Mouse (Mus musculus) liver, postnatal 0 days (tissue): ENCODE results near the gene Olfr1411. TPM values are rescaled to one million over a fixed set of nuclear protein-coding genes. Genes with fewer than 3 reads are reported as not detected.

Source experiments
- ATAC-seq: fragments of 200-750 bp; cut with Nextera tagmentation; 2 replicates; pipeline ENCODE4 v1.8.0; 2017; ENCODE audit warnings: mild to moderate bottlenecking, moderate library complexity
- DNase-seq: peaks from one replicate; pipeline ENCODE4 v3.0.0-alpha.2; 2016
- H3K27ac ChIP-seq: fragments of 300-500 bp; sonication (generic); 2 replicates; pipeline ENCODE4 v1.5.1; 2014; ENCODE audit warnings: antibody characterized with exemption, moderate library complexity, mild to moderate bottlenecking, low read depth
- H3K27me3 ChIP-seq: fragments of 300-500 bp; sonication (generic); 2 replicates; pipeline ENCODE4 v1.6.1; 2014; ENCODE audit warnings: low read length, control low read depth, mixed read lengths; ENCODE audit not compliant: insufficient read depth
- H3K36me3 ChIP-seq: fragments of 300-500 bp; sonication (generic); replicated peaks from 2 replicates; pipeline ENCODE4 v1.6.1; 2014; ENCODE audit warnings: mild to moderate bottlenecking, control low read depth, low read length, moderate library complexity, mixed read lengths; ENCODE audit not compliant: insufficient read depth
- H3K4me1 ChIP-seq: fragments of 300-500 bp; sonication (generic); 2 replicates; pipeline ENCODE4 v1.6.1; 2014; ENCODE audit warnings: antibody characterized with exemption, mild to moderate bottlenecking, control low read depth; ENCODE audit not compliant: insufficient read depth
- H3K4me2 ChIP-seq: fragments of 300-500 bp; sonication (generic); 2 replicates; pipeline ENCODE4 v1.6.1; 2014; ENCODE audit warnings: low read depth, mild to moderate bottlenecking, low read length, moderate library complexity, mixed read lengths
- H3K4me3 ChIP-seq: fragments of 300-500 bp; sonication (generic); 2 replicates; pipeline ENCODE4 v1.5.1; 2014; ENCODE audit warnings: low read depth, low read length
- H3K9ac ChIP-seq: fragments of 300-500 bp; sonication (generic); replicated peaks from 2 replicates; pipeline ENCODE4 v1.6.1; 2014; ENCODE audit warnings: mild to moderate bottlenecking, moderate library complexity
- H3K9me3 ChIP-seq: fragments of 300-500 bp; sonication (generic); 2 replicates; pipeline ENCODE4 v1.6.1; 2016; ENCODE audit warnings: mild to moderate bottlenecking, control low read depth, low read length, mixed read lengths
- CTCF ChIP-seq: sonication (generic); IDR thresholded peaks from 2 replicates; pipeline ENCODE4 v1.5.1; 2016; ENCODE audit warnings: antibody characterized with exemption, low read depth
- EP300 ChIP-seq: IDR thresholded peaks from 2 replicates; pipeline ENCODE4 v1.6.1; 2016; ENCODE audit warnings: antibody characterized with exemption, low read depth, mild to moderate bottlenecking
- WGBS: fragments of 180-500 bp; shearing (Covaris S2); extraction: QIAGEN DNeasy Blood & Tissue Kit; methylation state at CpG from one replicate; pipeline ENCODE4 v1.1.7; 2014; ENCODE audit not compliant: insufficient replicate concordance; 5-methylcytosine and 5-hydroxymethylcytosine counted together
- polyA plus RNA-seq: library from polyadenylated mRNA; unstranded; fragments of >200 nt; fragmentation: Nextera tagmentation; extraction: Ambion mirVana; gene quantifications from 2 replicates; pipeline ENCODE4 v1.2.1, GENCODE M21; 2015

The Olfr1411 gene
- not detected in 2 replicates for polyA plus RNA-seq

DNA sequence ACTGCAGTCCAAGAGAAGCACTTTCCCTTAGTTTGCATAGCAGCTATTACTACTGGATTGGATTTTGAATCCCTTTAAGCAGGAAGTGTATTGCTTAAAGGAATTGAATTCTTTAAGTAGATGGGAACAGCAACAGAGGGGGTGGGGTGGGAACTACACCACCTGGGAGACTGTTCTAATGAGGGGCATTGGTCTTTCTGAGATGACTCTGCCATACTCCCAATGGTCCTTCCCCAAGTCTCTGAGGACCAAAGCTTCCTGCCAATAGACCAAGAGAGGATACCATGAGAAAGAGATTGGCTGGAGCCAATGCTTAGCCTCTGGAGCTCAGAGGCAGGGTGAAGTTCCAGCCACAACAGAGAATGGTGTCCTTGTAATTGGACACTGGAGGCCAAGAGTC lies at the start of gene Olfr1411:
Gene Olfr1411 (plus strand): TSS at position 301 of the 400 bp plus-strand sequence.
- DNase-seq (no peak), ATAC-seq (no peak)
- H3K9ac ChIP-seq = no peak within 1 kb of the TSS
- TF ChIP-seq EP300 = no peak
- no peak for TF ChIP-seq CTCF
- no peaks in the 10 kb centered on the region for H3K27me3 ChIP-seq
- H3K27ac ChIP-seq = no peak within 1 kb of the TSS
- no peak within 1 kb of the TSS for H3K4me2 ChIP-seq
- H3K4me3 ChIP-seq = no peak within 1 kb of the TSS
- H3K9me3 ChIP-seq = no peaks in the 10 kb centered on the region
- H3K36me3 ChIP-seq = no peaks in the 10 kb centered on the region
- H3K4me1 ChIP-seq = no peaks in the 10 kb centered on the region

DNA sequence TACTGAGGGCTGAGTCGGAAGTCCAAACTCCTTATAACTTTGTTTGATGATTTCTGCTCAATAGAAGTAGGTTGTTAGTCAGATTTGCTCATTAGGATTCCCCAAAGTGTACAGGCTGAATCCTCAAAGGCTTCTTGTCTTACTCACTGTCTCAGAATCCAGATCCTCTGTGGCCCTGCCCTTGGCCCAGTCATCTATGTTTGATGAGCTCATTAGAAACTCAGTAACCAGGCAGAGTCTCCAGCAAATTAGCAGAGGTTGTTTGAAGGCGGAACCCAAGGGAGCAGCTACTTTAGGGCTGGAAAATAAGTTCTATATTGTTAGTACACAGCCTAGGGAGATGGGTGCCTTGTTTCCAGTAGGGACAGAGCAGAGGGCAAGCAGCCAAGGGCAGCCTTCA lies 48.3 kb upstream of the Olfr1411 start:
- Histone ChIP-seq H3K27me3 (no peaks in the 10 kb centered on the region), H3K4me3 (no peak overlapping the region), H3K9me3 (no peaks in the 10 kb centered on the region), H3K4me2 (no peak overlapping the region), H3K9ac (no peak overlapping the region), H3K4me1 (no peaks in the 10 kb centered on the region), H3K36me3 (no peaks in the 10 kb centered on the region), H3K27ac (no peak overlapping the region)
- no peak for TF ChIP-seq EP300
- no peak for TF ChIP-seq CTCF
- 63% methylated on average over 2 of the region's 2 CpGs for WGBS
- DNase-seq (no peak), ATAC-seq (no peak)

DNA sequence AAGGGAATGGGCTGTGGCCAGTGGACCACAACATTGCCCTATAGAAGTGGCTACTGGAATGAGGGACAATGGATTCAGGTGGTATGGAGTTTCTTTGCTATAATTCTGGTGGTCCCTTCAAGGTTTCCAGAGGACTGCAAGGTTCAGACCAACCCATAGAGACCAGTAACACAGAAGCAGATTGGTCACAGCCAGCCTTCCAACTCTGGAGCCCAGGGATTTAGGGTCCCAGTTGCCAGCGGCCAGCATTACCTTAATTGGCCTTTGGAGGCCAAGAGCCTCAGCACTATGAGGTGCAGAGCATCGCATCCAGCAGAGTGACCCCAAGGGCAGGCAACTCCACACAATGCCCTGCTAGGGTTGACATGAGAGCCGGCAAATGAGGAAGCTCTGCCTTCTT lies 23.2 kb upstream of the Olfr1411 start, which contains the start of gene Olfr1413:
Gene Olfr1413 (plus strand): TSS at position 301 of the 400 bp plus-strand sequence.
- DNase-seq (no peak), ATAC-seq (no peak)
- Histone ChIP-seq H3K36me3 (no peaks in the 10 kb centered on the region), H3K9ac (no peak within 1 kb of the TSS), H3K27me3 (no peaks in the 10 kb centered on the region), H3K4me3 (no peak within 1 kb of the TSS), H3K4me2 (no peak within 1 kb of the TSS), H3K4me1 (no peaks in the 10 kb centered on the region), H3K9me3 (no peaks in the 10 kb centered on the region), H3K27ac (no peak within 1 kb of the TSS)
- 81% methylated on average over 3 of the region's 3 CpGs for WGBS
- TF ChIP-seq CTCF (no peak), EP300 (no peak)

DNA sequence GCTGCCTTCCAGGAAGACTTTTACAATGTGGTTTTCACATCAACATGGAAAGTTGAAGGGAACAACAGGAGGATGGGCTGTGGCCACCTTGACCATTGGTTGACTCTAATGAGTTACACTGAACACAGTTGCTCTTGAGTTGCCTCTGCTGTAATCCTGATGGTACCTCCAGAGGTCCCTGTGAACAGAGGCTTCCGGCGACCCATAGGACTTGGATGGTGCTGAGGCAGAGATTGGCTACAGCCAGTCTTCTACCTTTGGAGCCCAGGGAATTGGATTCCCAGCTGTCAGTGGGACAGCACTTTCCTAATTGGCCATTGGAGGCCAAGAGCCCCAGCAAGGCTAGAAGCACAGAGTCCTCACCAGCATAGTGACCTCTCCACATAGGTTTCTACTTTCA lies 8.7 kb upstream of the Olfr1411 start, which contains the start of gene Olfr1412:
Gene Olfr1412 (plus strand): TSS at position 301 of the 400 bp plus-strand sequence.
- no peak within 1 kb of the TSS for H3K4me2 ChIP-seq
- H3K27ac ChIP-seq = no peak within 1 kb of the TSS
- no peak within 1 kb of the TSS for H3K9ac ChIP-seq
- DNase-seq = no peak
- no peak for ATAC-seq
- H3K36me3 ChIP-seq = no peaks in the 10 kb centered on the region
- H3K4me1 ChIP-seq = no peaks in the 10 kb centered on the region
- 71% methylated on average over 2 of the region's 2 CpGs for whole genome bisulfite sequencing
- TF ChIP-seq EP300 (no peak), CTCF (no peak)
- H3K9me3 ChIP-seq = no peaks in the 10 kb centered on the region
- no peak within 1 kb of the TSS for H3K4me3 ChIP-seq
- no peaks in the 10 kb centered on the region for H3K27me3 ChIP-seq

GRCm38 (mm10) chr1:92596019-92596418 lies 1.8 kb downstream of the Olfr1411 start:
- DNase-seq (no peak), ATAC-seq (no peak)
- Histone ChIP-seq H3K4me3 (no peak overlapping the region), H3K36me3 (no peaks in the 10 kb centered on the region), H3K9me3 (no peaks in the 10 kb centered on the region), H3K4me1 (no peaks in the 10 kb centered on the region), H3K27ac (no peak overlapping the region), H3K9ac (no peak overlapping the region), H3K27me3 (no peaks in the 10 kb centered on the region), H3K4me2 (no peak overlapping the region)
- TF ChIP-seq CTCF (no peak), EP300 (no peak)
- 61% methylated on average over 3 of the region's 3 CpGs for WGBS

GRCm38 (mm10) chr1:92605482-92605881 lies 11.3 kb downstream of the Olfr1411 start, which contains the start of gene Olfr1410:
TSS of gene Olfr1410 (plus strand) at chr1:92605782.
- no peak for DNase-seq
- Histone ChIP-seq H3K9me3 (no peaks in the 10 kb centered on the region), H3K4me3 (no peak within 1 kb of the TSS), H3K4me1 (no peaks in the 10 kb centered on the region), H3K36me3 (no peaks in the 10 kb centered on the region), H3K27me3 (no peaks in the 10 kb centered on the region), H3K4me2 (no peak within 1 kb of the TSS), H3K9ac (no peak within 1 kb of the TSS), H3K27ac (no peak within 1 kb of the TSS)
- ATAC-seq = no peak
- WGBS = 71% methylated on average over 1 of the region's 1 CpGs
- TF ChIP-seq CTCF = no peak
- no peak for TF ChIP-seq EP300

DNA sequence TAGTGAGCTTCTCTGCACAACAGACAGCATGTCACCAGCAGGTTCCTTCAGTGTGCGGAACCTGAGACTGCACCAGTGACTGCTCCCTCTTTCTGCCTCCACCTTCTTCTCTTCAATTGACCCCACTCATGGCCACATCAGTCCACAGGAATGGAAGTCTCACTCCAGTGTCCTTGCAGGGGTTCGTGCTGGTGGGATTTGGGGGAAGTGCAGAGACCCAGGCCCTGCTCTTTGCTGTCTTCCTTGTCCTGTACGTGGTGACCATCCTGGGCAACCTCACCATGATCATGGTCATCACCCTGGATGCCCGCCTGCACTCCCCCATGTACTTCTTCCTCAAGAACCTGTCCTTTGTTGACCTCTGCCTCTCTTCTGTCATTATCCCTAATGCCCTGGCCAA lies 13.5 kb downstream of the Olfr1411 start:
- H3K27ac ChIP-seq = no peak overlapping the region
- no peak for TF ChIP-seq CTCF
- no peak for TF ChIP-seq EP300
- H3K4me3 ChIP-seq = no peak overlapping the region
- DNase-seq = no peak
- no peak overlapping the region for H3K9ac ChIP-seq
- 58% methylated on average over 4 of the region's 4 CpGs for WGBS
- H3K9me3 ChIP-seq = no peaks in the 10 kb centered on the region
- no peak for ATAC-seq
- no peak overlapping the region for H3K4me2 ChIP-seq
- H3K27me3 ChIP-seq = no peaks in the 10 kb centered on the region
- H3K4me1 ChIP-seq = no peaks in the 10 kb centered on the region
- H3K36me3 ChIP-seq = no peaks in the 10 kb centered on the region
